Mouse (Mus musculus): ENCODE data around the gene Tcp10c.
"Not testable (repeated sequence)": the region's sequence is repeated elsewhere in the genome, so short reads cannot be mapped to it uniquely, and the experiment has no call there.

DNA sequence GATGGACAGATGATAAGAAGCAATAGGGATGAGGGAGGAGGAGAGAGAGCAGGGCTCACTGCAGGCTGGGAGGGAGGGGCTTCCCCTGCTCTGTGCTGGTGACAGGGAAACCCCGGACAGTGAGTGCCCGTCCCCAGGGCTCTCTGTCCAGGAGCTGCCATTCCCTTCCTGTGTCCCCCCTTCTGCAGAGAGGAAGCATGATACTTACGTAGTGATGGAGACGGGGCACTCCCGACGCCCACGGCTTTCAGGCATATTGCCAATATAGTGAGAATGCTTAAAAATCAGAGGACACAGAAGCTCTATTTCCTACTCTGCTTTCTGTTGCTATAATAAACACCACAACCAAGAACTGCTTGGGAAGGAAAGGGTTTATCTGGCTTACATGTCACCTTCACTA lies 14.3 kb downstream of the Tcp10c start:
- TF ChIP-seq CTCF (IDR thresholded peaks at IDR 0.05; ENCODE audit: low read depth); EP300 (optimal IDR thresholded peaks at IDR 0.05): not testable (repeated sequence)
